Mouse (Mus musculus): Measurements from ENCODE around the gene Atf1.
A peak's percentile ranks its signal among the peaks of the same experiment; 100 is the strongest.
"Not testable (repeated sequence)": the region's sequence is repeated elsewhere in the genome, so short reads cannot be mapped to it uniquely, and the experiment has no call there.

Atf1 gene

DNA sequence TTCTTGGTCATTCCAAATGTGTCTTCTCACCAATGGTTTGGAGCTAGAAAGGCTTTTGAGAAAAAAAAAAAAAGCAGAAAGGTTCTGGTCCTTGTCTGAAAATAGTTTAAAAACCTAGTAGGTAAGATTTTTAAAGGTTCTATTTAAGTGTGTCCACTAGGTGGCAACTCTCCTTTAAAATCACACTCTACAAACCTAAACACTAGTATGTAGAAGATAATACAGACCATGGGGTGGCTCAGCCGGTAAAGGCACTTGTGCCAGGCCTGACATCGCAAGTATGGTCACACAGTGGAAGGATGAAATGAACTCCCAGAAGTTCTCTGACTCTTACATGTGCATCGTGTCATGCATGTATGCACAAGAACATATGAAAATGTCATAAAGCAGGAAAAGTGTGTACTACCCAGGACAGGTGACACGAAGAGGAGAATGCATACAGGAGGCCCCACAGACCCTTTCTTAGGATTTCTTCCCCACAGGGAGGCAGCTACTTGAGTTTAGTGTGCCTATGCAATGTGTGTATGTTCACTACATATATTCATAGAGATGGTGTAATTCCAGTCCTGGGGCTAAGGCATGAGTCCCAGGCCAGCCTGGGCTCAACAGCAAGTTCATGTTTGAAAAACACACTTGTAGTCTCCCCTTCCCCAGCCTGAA is 35.8 kb downstream of the Atf1 start:
- DNase-seq: no peak

DNA sequence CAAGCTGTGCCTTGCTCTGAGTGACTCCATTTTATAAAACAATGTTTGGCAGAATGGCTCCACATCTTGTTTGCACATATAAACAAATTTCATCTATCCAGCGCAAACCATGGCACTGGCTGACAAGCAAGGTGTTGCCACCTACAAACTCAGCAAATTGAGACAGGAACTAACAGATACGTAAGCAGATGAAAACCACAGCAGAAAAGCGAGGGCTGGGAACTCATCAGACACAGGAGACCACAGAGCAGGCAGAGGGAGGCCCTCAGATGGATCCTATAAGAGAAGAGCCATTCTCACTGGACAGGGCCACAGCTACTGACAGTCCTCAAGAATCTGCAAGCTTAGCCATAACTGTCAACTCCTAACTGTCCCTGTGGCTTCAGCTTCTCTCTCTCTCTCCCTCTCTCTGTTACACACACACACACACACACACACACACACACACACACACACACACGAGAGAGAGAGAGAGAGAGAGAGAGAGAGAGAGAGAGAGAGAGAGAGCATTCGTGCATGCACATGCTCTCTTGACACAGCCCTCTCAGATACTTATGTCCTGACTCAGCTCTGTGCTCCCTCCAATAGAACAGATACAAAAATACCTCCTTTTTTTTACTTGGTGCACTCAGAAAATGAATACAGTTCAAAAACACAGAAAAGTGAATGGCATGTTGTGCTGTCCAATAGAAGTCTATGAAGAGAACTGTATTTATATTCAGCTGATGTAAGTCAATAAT is 38.1 kb downstream of the Atf1 start:
- DNase-seq: no peak

GRCm38 (mm10) chr15:100268916-100269315 is 41.3 kb downstream of the Atf1 start:
- no peak for DNase-seq

DNA sequence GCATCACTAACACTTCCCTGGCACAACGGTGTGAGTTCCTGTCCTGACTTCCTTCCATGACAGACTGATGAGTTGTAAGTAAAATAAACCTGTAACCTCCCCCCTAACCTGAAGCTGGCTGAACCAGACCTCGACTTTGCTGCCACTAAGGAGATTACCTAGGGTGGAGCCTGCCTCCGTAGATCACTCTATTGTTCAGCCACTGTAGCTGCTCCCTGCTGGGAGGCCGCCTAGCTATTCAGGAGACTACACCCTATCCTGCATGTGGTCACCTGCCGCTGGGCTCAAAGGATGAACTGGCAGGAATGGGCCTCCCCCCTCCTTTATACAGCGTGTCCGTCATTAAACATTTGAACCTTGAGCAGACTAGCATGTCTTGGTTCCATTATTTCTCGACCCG is 42.2 kb downstream of the Atf1 start:
- DNase-seq: no peak

DNA sequence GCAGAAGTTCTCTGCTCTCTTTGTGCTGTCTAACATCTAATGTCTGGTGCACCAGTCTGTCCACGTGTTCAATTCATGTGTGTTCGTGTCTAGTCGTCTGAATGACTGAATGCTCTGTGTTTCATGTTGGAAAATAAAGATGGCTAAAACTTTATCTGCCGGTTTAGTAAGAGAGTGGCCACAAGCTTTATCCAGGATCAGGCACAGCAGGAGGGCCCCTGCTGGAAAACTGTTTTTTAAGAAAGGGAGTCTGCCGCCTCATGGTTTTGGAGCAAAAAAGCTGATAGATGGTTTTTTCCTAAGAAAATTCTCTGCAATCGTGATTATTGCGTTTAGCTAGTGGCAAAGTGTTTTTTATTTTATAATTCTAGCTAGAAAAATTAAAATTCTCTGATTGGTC is 43.0 kb downstream of the Atf1 start:
- not testable (repeated sequence) for DNase-seq

DNA sequence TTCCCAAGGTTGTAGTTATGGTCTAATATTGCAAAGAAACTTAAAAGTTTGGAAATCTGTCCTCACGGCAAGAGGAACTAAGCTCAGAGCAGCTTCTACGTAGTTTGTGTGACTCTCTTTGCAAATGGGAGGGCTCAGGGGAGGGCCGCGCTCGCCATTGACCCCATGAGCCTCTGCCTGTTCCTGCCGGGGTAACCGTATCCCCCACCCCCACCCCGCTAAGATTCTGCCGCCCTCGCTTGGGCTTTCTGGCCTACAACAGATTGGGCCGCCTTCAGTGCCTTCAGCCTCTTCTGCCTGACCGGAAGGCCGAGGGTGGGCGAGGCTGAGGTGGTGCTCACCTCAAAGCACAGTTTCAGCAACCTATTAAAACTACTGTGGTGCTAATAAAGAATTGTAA is 43.8 kb downstream of the Atf1 start:
- no peak for DNase-seq

- DNase-seq: not testable (repeated sequence)
Observed at GRCm38 (mm10) chr15:100273791-100274308, 46.2 kb downstream of the Atf1 start.

GRCm38 (mm10) chr15:100274790-100275559 is 47.4 kb downstream of the Atf1 start:
- no peak for DNase-seq

DNA sequence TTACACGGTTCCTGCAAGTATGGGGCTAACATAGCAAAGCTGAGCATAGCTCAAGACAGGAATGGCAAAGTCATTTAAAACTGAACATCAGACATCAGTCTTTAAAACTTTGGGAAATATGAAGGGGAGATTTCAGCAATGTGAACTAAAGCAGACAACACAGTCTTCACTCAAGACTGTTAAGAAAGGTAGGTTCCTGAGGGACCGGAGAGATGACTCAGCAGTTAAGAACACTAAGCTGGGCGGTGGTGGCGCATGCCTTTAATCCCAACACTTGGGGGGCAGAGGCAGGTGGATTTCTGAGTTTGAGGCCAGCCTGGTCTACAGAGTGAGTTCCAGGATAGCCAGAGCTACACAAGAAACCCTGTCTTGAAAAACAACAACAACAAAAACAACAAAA is 48.8 kb downstream of the Atf1 start:
- no peak for DNase-seq

GRCm38 (mm10) chr15:100277586-100277985 is 50.0 kb downstream of the Atf1 start:
- DNase-seq: no peak

- no peak for DNase-seq
Observed at GRCm38 (mm10) chr15:100280626-100281025, 53.0 kb downstream of the Atf1 start, which contains the start of gene Tmprss12. Gene Tmprss12, plus strand, starts transcription at chr15:100280837.

GRCm38 (mm10) chr15:100288980-100289379 is 61.4 kb downstream of the Atf1 start:
- DNase-seq: no peak

- DNase-seq: no peak
Observed at GRCm38 (mm10) chr15:100290858-100291257, 63.2 kb downstream of the Atf1 start.

- DNase-seq: no peak
Observed at GRCm38 (mm10) chr15:100292326-100292725, 64.7 kb downstream of the Atf1 start.

GRCm38 (mm10) chr15:100297856-100298255 is 70.2 kb downstream of the Atf1 start:
- no peak for DNase-seq

- DNase-seq: no peak
Observed at GRCm38 (mm10) chr15:100300499-100300898, 72.9 kb downstream of the Atf1 start.

GRCm38 (mm10) chr15:100301556-100301955 is 73.9 kb downstream of the Atf1 start:
- no peak for DNase-seq

GRCm38 (mm10) chr15:100303428-100304018 is 75.9 kb downstream of the Atf1 start:
- DNase-seq: no peak

- DNase-seq: peak; percentile 56 to 73
Observed at GRCm38 (mm10) chr15:100304019-100304991, 76.7 kb downstream of the Atf1 start, which contains the start of gene Mettl7a1. Gene Mettl7a1, plus strand, starts transcription at chr15:100304140.

- DNase-seq: no peak
Observed at GRCm38 (mm10) chr15:100306201-100306600, 78.6 kb downstream of the Atf1 start.

GRCm38 (mm10) chr15:100307438-100308096 is 79.9 kb downstream of the Atf1 start:
- peak; percentile 19 to 22 for DNase-seq
